Mouse (Mus musculus) liver, adult 2 months (tissue): ENCODE results near the gene Kars.

Source experiments
- CTCF ChIP-seq: fragments of 200-500 bp; IDR thresholded peaks from 2 replicates; pipeline ENCODE4 v1.5.1; 2011; ENCODE audit warnings: low read depth, low read length, control low read depth
- POLR2A ChIP-seq: fragments of 200-500 bp; IDR thresholded peaks from 2 replicates; pipeline ENCODE4 v1.6.1; 2011; ENCODE audit warnings: low read length, control low read depth; ENCODE audit not compliant: insufficient read depth; ENCODE audit errors: extremely low read depth

DNA sequence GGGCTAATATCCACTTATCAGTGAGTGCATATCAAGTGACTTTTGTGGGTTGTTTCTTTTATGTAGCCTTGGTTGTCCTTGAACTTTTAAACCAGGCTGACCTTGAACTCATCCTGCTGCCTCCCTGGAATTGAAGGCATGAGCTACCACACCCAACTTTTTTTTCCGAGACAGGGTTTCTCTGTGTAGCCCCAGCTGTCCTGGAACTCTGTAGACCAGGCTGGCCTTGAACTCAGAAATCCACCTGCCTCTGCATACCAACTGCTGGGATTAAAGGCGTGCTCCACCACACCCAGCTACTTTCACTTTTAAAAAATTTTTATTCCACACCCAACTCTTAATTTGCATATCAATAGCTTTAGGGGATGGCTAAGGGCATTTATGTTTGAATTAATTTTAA, 67.6 kb downstream of the Kars start:
- no peak for TF ChIP-seq CTCF
- no peak for TF ChIP-seq POLR2A
